Mouse (Mus musculus): ENCODE data around the gene Tk1. TPM values are rescaled to one million over a fixed set of nuclear protein-coding genes. Genes with fewer than 3 reads are reported as not detected.
"Not testable (repeated sequence)": the region's sequence is repeated elsewhere in the genome, so short reads cannot be mapped to it uniquely, and the experiment has no call there.

Tk1 gene
- total RNA-seq, 2 experiments from 2014 or later = 38.4 to 43.9 TPM

DNA sequence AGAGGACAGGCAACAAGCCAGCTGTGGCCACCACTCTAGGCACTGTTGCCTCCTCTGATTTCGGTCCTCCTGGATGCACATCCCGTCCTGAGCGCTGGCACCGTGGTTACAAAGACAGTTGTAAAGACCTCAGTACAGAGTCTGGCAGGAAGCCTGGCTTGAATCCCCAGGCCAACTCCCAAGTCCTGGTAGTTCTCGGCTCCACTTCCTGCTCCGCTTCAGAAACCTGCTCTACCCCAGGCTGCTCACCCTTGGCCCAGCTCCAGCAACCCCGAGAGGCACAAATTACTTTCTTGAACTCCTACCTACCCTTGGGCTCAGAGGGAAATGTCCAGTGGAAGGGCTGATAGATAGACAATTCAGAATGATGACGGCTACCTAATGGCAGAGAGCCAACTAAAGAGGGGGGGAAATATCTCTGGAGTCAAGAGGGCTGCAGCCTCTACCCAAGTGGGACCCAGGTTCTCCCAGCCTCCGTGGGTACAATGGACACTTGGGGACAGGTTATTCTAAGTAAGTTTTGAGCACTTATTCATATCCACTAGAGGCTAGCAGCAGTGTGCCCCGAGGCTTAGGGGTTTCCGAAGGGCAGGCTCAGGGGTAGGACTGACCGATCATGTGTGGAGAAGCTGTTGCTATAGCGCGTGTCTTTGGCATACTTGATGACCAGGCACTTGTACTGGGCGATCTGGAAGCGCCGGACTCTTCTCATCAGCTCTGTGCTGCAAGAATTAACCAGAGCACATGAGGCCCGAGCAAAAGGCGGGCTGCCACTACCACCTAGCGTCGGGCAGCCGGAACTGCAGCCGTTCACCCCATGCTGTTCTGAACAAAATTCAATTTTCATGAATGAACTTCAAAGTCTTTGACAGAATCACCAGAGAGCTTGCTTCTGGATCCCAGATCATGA is 1.6 kb downstream of the Tk1 start:
- DNase-seq (ENCODE audit: low spot score in 2 of 2) = peak; percentile 58 to 76

- no peak for DNase-seq (ENCODE audit: low spot score in 2 of 2)
These were observed 2.5 kb downstream of the Tk1 start for GRCm38 (mm10) chr11:117823411-117823810.

- peak in 1 of 2 experiments; percentile 48 for DNase-seq (ENCODE audit: low spot score in 2 of 2)
These were observed 3.1 kb downstream of the Tk1 start for GRCm38 (mm10) chr11:117822728-117823241.

GRCm38 (mm10) chr11:117821868-117822267 is 4.0 kb downstream of the Tk1 start:
- DNase-seq (ENCODE audit: low spot score in 2 of 2) = no peak

- DNase-seq (ENCODE audit: low spot score in 2 of 2) = no peak
These were observed 5.7 kb downstream of the Tk1 start for GRCm38 (mm10) chr11:117820173-117820572.

DNA sequence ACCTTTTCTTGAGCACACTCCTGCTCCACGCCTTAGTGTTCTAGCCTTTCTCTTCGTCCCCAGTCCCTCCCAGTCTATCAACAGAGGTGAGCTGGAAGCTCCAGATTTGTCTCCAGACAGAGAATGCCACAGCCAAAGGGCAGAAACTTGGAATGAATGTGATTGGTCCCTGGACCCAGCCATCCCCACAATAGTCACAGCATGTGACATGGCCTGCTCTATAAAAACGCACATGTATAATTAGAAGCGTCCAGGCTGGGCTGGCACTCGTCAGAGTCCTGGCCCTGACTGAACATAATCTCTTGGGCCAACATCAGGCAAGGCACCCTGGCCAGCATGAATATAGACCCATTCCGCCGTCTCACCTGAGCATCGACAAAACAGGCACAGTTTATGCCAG is 6.8 kb downstream of the Tk1 start:
- no peak for DNase-seq (ENCODE audit: low spot score in 2 of 2)

DNA sequence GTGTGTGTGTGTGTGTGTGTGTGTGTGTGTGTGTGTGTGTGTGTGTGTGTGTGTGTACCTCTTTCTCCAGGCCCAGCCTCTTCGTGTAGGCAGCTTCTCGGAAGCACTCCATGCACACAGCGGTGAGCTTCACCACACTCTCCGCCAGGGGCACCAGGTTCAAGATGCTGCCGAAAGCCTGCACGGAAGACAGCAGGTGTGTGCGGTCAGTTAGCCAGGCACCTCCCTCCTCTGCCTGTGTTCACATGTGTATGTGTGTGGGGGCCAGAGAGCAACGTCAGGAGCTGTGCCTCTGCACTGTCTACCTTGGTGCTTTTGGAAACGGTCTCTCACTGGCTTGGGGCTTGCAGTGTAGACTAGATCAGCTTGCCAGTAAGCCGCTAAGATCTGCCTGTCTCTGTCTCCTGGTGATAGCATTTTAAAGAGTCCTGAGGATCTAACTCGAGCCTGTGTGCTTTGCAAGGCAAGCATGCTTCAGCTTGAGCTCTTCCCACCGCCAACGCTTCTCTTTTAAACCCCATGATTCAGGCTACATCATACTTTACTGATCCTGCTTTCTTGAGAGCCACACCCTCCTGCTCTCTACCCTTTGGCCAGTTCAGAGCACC is 9.4 kb downstream of the Tk1 start:
- DNase-seq (ENCODE audit: low spot score in 2 of 2) = no peak

GRCm38 (mm10) chr11:117815850-117816249 is 10.0 kb downstream of the Tk1 start:
- not testable (repeated sequence) for DNase-seq (ENCODE audit: low spot score in 2 of 2)

DNA sequence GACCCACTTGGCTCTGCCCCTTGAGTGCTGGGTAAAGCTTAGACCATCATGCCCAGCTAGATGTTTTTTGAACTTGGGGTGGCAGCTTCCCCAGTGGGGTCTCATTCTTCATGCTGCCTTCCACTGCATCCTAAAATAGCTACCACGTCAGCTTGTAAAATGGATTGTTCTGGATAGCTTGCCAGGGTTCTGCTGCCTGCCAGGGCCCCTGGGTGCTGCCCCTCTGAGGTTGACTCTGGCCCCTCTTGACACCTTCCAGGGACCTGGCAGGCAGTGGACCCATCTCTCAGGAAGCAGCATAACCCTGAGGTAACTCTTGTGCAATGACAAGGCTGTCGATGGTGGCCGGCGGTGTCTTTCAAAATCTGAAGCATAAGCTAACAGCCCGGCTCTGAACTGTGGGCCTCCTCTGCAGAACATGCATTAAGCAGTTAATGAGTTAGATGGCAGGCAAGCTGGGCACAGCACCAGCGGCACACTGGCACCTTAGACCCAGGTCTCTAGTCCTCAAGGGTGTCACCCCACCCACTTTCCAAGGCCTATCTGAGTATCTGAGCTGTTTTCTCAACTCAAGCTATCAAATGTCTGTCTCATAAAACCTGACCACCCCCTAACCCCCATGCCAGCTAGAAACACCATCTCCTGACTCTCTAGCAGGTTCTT is 11.1 kb downstream of the Tk1 start:
- DNase-seq (ENCODE audit: low spot score in 2 of 2) = no peak

- no peak for DNase-seq (ENCODE audit: low spot score in 2 of 2)
These were observed 12.0 kb downstream of the Tk1 start for GRCm38 (mm10) chr11:117813867-117814266.

GRCm38 (mm10) chr11:117810401-117811046 is 15.4 kb downstream of the Tk1 start:
- DNase-seq (ENCODE audit: low spot score in 2 of 2) = peak; percentile 65 to 89

DNA sequence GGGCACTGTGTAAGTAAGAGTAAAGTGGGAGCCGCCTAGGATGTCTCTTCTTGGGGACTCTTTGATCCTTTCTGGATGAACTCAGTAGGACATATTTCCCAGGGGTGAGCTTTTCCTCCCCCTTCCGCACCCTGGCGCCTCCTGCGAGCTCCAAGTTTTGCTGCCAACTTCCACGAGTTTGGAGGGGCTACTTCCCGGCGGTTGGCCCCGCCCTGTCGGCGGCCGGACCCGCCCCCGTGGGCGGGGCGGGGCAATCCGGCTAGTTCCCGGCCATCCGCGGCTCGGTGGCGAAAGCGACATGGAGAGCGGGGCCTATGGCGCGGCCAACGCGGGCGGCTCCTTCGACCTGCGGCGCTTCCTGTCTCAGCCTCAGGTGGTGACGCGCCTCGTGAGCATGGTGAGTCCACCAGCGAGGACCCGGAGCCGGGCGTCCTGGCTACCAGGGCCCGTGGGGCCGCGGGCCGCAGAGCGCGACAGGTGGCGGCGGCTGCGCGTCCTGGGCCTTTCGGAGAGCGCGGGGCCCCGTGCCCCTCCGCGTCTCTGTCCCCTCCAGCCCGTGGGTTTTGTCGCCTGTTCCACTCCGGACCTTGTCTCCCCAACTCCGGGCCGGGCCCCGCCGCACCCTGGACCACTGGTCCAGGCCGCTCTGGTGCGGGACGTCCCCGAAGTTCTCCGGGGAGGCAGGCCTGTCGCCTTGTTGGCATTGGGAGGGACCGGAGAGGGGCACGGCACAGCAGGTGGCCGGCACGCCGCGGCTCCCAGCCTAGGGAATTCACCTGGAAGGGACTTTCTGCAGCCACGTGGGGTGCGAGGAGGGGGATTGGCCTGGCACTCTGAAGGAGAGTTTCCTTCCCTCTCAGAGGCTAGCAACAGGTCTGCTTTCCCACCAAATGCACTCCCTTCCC is 16.2 kb downstream of the Tk1 start, which contains the start of the genes Gm20708 and Syngr2:
Gm20708 (plus strand) TSS at position 262 of the 905 bp plus-strand sequence.
Syngr2 (plus strand) TSS at position 262 of the 905 bp plus-strand sequence.
- DNase-seq (ENCODE audit: low spot score in 2 of 2) = peak in 1 of 2 experiments; percentile 75

DNA sequence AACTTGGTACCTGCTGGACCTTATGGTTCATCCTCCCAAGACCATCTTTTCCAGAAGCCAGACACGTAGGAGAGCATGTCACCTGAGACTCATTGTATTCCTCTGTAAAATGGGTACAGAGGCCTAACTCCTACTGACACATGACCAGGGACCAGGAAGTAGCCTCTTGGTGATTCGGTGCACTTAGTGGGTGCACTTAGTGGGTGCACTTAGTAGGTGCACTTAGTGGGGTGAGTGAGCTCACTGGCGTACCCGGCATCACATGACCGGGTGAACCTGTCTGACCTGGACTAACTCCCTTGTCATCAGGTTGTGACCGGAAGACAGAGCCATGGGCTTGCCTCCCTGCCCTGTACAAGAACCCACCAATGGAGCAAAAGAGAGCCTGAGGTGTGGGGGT is 19.1 kb downstream of the Tk1 start:
- DNase-seq (ENCODE audit: low spot score in 2 of 2) = no peak

- DNase-seq (ENCODE audit: low spot score in 2 of 2) = no peak
These were observed 22.7 kb downstream of the Tk1 start for GRCm38 (mm10) chr11:117803166-117803688.

GRCm38 (mm10) chr11:117801650-117802049 is 24.2 kb downstream of the Tk1 start:
- DNase-seq (ENCODE audit: low spot score in 2 of 2) = no peak

GRCm38 (mm10) chr11:117800038-117800437 is 25.9 kb downstream of the Tk1 start:
- no peak for DNase-seq (ENCODE audit: low spot score in 2 of 2)

DNA sequence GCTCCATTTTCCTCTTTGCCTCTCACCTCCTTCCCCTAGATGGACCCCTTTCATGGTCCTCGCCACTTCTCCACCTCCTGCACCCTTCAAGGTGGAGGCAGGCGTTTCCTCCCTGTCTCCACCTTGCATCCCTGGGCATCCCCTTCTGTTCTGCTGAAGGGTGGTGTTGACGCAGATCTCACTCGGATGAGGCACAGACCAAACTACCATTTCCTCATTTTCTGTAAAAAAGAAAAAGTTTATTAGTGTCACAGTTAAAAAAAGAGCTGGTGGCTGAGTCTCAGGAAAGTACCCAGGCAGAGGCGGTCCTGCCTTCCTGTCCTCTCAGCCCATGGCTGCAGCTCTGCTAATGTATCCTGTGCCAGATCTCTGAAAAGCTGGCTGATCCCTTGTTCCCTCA is 26.7 kb downstream of the Tk1 start:
- no peak for DNase-seq (ENCODE audit: low spot score in 2 of 2)

- DNase-seq (ENCODE audit: low spot score in 2 of 2) = no peak
These were observed 27.7 kb downstream of the Tk1 start for GRCm38 (mm10) chr11:117798160-117798541.

DNA sequence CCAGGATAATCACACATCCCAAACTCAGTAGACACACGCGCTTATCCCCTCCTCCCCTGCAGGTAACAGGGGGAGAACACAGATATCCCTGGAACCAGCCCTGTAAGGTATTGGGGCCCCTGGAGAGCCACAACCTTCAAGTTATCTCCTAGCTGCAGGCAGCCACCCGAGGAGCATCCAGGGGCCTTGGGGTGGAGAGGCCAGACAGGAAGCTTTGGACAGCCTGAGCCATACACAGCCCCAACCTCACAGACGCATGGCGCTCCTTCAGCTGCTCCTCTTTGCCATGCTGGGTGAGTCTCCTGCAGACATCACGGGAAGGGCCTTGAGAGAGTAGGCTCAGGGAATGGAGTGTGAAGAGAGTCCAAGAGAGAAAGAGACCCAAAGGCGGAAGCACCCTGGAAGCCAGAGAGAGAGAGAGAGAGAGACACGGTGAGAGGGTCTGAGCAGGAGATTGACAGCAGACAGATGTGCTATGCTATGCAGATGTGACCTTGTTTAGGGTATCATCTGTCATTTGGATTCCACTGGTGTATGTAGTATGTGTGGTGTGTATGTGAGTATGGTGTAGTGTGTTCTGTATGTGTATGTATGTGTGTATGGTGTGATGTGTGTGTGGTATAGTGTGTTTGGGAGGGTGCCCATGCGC is 28.3 kb downstream of the Tk1 start, which contains the start of gene 6030468B19Rik:
6030468B19Rik (plus strand) TSS at position 150 of the 649 bp plus-strand sequence.
- DNase-seq (ENCODE audit: low spot score in 2 of 2) = no peak

Measured in gastrocnemius, postnatal 4 days (tissue).